Mouse (Mus musculus) embryo, embryonic 10 days (tissue): Measurements from ENCODE around the gene Fgfr2.

Source experiments
- DNase-seq: peaks from one replicate; pipeline ENCODE4 v3.0.0-alpha.2; 2015; ENCODE audit warnings: low spot score

Gene Fgfr2

DNA sequence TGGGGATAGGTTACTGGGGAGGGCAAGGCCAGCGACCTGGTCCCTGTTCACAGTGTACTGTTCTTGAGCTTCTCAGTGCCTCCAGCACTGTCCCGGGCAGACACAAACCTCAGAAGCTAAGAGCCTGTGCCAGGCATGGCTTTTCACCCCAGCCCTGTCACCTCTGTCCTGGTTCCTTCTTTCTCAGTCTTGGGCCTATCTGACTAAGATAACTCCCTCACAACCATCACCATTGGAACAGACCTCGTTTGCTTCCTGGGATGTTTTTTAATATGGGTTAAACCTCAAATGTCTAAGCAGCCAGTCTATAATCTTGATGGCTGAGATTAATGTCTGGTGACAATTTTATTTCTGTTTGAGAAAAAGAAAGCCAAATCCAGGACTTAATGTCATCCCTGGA lies 755.8 kb downstream of the Fgfr2 start:
- no peak for DNase-seq

DNA sequence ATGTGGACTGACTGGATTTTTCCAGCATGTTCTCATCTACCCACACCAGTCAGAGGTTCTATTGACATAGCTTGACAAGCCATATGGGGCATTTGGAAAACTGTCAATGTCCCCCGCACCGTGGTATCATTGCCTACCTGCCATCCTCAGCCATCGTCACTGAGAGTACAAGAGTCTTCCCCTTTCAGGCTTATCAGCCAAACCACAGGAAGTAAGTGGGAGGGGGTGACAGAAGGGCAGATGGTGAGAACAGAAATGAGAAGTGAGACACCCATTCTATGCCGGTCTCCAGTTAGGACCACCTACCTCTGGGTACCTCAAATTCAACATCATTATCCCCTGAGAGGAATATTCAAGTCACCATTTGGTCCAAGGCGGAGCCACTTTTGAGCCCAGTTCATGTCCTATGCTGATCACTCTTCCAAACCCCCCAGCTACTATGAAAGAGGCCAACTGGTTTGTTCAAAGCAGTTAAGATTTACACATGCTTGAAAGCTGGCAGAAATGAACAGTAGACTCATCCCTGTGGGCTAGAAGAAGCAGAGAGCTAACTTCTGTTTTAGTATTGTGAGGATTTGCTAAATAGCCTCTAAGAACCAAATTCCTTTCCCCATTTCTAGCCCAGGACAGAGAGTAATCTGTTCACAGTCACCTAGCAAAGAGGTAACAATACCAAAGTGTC lies 757.3 kb downstream of the Fgfr2 start:
- no peak for DNase-seq

DNA sequence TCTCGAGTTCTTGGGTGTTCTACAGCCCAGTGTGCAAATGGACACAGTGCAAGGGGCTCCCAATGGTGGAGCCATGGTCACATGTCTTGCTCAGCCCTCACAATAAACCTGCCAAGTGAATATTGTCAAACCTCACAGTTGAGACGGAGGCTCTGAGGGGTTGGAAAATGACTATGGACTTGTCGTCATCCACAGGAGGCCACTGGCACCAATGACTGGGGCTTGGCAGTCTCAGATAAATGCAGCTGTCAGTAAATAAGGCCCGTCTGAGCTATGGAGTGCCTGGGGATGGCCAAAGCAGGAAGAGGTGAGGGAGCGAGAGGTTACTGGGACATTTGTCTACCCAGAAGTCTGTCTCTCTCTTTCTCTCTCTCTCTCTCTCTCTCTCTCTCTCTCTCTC lies 758.0 kb downstream of the Fgfr2 start:
- DNase-seq: no peak

DNA sequence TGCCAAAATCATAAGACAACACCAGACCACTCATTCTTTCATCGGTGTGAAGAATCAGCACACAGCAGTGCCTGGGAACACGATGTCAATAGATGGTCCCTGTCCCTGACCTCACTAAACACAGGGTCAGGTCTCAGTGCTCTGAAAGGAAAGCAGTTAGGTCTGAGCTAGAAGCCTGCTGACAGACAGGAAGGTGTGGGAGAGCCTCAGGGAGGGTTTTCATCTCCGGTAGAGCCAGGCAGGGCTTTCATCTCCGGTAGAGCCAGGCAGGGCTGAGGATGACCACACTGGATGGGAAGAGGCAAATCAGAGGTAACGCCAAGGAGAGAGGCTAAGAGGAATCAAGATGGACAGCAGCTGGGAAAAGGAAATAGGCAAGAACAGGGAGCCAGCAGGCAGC lies 758.6 kb downstream of the Fgfr2 start:
- no peak for DNase-seq

DNA sequence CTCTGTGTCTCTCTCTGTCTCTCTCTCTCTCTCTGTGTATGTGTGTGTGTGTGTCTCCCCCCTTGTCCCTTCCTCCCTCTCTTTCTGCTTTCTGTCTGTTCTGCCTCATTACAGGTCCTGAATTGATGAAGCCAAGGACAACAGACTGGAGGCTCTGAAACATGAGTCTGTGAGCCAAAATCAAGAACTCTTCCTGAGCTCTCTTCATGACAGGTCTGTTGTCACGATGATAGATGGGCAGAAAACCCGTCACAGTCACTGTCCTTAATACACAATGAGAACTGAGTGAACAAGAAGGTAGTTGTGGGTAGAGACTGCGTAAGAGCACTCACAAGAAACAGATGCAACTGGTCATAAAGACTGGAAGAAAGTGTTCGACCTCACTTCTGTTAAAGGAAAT lies 762.8 kb downstream of the Fgfr2 start:
- DNase-seq: no peak

DNA sequence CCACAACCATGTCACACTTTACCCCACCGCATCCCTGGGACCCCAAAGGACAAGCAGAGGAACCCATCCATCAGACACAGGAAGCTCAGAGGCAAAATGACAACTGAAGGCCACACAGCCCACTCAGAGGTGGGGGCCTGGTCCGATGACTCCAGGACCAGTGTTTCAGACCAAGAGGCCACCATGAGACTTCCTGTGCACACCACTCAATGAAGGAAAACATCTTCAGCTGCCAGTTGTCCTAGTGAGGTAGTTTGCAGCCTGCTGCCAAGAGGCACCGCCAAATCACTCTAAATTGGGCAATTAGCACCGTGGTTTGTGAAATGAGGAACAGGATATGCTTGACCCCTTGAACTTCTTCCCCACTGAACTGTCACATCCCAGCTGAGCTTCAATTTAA lies 764.4 kb downstream of the Fgfr2 start:
- no peak for DNase-seq

DNA sequence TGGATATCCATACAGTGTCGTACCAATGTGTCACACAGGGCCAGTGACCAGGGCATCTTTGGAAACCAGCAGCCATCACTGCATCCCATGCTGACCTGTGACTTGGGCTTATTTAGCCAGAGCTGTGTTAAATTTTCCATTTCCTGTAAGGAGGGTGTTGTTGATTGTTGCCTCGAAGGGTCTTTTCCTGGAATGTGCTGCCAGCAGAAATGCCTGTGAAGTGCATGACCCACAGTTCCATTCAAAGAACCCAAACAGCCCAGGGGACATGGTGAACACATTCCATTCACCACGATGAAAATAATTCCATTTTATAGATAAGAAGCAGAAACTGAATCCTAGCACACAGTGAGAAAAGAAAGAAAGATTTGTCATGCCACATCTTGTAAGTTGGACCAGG lies 764.9 kb downstream of the Fgfr2 start:
- DNase-seq: no peak

DNA sequence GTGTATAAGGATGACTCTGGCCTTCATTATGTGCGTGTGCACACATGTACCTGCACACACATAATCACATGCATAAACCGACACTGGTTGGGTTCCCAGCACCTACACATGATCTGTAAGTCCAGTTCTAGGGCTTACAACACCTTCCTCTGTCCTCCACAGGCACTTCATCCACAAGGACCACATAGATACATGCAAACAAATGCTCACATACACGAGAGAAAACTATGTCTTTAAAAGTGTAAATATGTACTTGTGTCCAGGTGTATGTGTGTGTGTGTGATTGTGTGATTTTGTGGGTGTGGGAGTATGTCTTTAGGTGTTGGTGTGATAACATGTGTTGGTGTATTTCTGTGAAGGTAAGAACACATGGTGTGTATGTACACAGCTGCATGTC lies 765.3 kb downstream of the Fgfr2 start:
- no peak for DNase-seq

DNA sequence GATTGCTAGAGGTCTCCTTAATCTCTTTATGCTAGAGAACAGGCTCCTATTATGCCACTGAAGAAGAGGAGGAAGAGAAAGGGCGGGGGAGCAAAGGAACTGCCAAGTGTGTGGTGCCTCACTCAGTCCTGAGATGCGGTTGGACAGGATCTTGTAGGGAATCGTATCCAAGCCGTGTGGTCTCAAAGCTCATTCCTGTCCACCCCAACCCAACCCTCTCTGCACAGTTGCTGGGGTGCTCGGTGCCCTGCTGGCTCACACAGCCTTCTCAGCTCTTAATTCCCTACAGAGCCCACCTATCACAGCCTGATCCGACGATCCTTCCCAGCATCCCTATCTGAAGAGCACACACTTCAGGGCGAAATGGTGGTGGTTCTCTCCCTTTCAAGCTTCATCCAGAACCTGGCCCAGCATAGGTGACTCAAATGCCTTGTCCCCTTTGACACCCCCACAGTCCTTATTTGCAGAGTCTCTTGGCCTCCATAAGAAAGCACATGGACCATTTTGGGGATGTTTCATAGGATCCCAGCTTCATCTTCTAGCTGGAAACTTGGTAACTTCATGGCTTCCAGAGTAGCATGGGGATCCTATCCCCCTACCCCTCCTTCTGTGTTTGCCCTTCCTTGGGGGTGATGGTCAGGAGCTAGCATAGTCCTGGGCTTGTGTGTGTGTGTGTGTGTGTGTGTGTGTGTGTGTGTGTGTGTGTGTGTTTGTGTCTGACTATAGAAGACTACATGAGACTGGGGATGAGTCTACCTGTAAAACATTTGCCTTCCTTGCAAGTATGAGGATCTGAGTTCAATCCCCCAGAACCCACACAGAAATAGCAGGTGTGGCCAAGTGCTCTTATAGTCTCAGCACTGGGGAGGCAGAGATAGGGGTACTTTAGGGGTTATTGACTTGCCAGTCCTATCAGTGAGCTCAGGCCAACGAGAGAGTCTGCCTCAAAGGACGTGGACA lies 766.0 kb downstream of the Fgfr2 start:
- no peak for DNase-seq

DNA sequence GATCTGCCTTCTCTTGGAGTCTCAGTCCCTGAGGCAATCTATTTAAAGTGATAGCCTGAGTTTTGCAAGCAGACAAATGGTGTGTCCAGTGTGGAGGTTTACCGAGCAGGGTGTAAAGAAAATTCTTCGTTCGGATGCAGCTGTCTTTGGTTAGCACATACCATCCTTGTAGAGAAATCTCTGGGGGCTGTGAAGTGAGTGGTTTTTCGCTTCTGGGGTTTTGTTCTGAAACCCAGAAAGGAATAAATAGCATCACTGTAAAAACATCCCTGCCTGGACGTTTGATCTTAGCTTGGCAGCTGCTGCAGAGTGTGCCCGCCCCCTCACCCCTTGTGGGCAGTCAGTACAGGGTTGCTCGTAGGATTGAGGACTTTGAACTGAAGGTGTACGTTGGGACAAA lies 767.0 kb downstream of the Fgfr2 start:
- no peak for DNase-seq

DNA sequence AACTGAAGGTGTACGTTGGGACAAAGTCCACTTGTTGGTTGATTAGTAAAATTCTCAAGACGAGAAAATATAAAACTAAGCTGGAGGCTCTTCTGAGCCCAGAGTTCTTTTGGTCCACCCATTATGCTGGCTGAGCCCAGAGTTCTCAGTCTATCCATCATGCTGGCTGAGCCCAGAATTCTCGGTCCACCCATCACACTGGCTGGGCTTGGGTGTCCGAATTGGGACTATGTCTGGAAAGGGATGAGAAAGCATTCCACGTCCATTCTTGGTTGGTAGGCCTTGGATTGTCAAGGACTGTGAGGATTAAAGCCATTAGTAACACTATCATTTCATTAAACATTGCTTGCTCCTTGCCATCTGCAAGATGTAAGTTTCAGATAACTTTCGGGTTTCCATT lies 767.4 kb downstream of the Fgfr2 start:
- no peak for DNase-seq

DNA sequence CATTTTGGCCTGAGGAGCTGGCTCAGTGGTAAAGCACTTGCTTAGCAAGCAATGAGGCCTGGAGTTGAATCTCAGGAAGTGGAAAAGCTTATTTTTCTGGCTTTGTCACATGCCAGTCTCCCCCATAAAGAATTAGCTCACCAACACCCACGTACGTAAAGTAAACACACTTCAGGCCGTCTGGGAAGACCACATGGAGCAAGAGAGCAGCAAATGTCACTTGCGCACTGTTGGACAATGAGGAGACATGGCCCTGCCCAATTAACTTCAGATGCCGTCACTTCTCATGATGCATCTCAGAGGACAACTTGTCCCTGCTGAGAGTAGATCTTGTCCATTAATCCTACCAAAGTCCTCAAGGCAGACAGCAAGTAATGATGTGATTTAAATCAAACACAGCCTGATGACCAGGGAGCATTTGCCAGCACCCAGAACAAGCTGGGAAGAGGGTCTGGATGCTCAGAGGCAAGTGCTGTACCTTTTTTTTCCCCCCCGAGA lies 774.0 kb downstream of the Fgfr2 start:
- no peak for DNase-seq

DNA sequence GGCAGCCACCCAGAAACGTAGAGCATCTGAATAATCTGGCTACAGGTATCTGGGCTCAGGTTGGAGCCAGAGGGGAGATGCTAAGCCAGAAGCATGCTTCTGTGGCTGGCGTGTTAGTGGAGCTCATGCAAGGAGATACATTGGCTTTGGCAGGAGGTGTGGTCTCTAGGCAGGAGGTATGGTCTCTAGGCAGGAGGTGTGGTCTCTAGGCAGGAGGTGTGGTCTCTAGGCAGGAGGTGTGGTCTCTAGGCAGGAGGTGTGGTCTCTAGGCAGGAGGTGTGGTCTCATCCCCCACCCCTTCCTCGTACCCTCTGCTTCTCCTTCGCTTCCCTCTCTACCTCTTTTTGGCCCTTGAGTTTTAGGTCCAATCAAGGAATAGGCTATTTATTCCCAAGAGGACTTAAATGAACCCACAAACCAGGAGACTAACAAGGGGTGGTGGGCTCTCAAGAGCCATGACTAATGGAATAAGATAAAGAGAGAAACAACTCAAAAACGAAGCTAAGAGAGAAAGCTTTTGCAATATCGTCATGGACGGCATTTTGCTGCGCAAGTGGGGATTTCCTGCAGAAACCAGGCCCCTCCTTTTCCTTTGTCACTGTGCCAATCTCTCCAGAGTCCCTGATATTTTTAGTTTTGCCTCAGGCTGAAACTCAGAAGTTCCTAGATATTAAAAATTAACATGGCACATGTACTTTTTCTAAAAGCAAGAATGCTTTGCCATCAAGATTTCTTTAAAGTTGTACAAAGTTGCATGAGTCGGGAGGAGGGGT lies 775.7 kb downstream of the Fgfr2 start:
- DNase-seq: no peak

DNA sequence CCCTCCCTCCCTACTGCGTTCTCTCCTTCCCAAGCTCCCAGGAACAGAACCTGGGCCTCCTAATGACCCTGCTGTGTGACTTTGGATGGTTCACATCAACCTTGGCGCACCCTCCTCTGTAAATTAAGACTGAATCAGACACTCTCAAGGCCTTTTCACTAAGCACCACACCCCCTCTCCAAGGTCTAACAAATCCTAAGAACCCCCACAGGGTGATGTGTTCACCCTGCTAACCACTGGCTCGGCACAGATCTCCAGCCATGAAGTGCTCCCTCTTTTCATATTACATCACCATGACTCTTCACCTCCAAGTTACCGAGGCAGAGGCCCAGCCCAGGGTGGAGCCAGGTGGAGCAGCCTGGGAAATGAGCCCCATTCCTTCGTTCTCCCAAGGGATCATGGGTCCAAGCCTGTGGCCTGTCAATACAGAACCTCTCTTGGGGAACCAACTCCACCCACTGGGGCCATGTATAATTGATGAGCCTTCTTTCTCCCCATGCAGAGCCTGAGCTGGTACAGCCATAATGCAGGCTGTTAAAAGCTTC lies 777.6 kb downstream of the Fgfr2 start:
- DNase-seq: no peak

DNA sequence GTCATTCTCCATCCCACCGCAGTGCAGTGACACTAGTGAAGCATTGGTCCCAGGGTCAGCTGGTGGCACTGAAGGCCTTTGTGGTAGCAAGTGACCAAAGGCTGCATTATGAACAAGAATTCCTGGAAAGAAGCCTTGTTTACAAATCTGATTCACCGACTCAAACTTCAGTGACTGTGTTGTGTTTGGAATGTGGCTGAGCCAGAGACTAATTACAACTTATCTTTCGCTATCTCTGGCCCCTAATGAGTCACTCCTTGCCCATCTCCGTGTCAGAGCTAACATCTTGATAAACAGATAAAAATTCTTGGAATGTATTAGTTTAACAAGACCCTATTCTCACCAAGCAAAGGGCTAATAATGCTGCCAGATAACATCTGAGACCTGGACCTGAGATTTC lies 778.5 kb downstream of the Fgfr2 start:
- no peak for DNase-seq

DNA sequence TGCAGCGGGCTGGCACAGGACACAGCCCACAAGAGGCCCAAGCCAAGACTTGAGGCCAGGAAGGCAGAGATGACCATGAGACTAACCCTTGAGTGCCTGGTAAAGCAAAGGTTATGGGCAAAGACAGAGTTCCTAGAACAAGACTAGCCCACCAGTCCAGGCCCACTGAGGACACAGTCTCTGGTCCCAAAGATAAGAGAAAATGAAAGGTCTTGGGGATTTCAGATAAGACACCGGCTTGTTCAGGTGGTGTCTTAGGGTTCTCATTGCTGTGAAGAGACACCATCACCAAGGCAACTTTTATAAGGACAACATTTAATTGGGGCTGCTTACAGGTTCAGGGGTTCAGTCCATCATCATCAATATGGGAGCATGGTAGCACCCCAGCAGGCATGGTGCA lies 779.2 kb downstream of the Fgfr2 start:
- no peak for DNase-seq

DNA sequence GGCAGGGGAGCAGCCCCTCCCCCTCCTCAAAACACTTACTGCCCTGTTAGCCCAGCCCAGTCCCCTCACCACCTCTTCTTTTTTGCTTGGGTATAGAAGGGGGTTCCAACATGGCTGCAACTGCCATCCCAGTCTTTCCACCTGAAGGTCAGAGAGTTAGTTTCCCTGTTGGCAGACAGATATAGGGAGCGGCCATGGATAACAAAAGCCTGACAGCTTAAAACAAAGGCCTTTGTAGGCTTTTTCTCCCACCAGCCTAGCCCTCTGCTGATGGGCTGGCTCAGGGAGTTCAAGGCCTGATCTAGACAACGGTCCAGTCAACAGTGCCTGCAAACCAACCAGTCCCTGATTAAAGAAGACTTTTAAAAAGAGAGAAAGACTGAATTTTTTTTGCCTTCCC lies 780.0 kb downstream of the Fgfr2 start:
- no peak for DNase-seq

DNA sequence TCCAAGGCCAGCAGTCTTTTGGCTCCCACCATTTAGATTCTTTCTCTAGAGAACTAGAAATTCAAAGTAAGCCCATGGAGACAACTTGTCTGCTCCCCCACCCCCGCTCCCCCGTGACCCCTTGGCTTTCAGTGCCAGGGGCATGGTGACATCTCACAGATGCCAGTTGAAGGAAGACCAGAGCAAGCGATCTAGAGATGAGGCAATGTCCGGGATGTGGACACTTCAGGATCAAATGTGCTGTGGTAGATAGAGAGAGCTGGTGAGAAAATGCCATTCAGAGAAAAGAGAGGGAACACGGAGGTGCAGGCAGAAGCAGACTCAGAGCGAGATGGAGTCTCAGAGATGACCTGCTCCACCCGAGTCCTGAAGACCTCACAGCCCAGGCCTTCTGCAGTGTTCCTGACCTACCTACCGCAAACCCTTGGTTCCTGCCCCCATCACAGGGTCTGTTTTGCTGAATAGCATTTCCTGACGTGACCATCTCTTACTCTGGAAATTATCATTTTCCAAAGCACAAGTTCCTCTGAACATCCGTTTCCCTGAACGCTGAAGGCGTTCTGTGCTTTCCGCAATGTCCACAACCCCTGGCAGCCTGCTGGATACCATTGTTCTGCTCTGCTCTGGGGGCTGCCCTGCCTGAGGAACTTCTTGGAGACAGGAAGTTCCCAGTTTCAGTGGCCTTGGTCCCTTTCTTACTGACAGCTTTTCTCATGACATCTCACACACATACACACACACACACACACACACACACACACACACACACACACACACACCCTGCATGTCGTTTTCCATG lies 783.9 kb downstream of the Fgfr2 start:
- no peak for DNase-seq

DNA sequence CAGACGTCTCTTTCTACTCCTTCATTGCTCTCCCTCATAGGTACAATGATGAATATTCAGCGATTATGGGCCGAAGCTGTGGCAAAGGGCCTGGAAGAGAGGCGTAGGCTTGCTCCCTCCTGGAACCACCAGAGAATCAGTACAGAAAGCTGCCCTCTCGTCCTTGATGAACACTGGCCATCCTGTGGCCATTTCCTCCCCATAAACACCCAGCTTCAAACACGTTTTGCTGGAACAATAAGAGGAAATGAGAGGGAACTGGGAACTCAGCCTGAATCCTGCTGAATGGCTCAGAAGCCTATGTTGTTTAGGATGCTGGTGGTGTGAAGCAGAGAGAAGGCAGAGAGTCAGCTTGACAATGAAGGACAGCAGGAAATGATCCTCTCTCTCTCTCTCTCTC lies 784.8 kb downstream of the Fgfr2 start:
- DNase-seq: no peak

DNA sequence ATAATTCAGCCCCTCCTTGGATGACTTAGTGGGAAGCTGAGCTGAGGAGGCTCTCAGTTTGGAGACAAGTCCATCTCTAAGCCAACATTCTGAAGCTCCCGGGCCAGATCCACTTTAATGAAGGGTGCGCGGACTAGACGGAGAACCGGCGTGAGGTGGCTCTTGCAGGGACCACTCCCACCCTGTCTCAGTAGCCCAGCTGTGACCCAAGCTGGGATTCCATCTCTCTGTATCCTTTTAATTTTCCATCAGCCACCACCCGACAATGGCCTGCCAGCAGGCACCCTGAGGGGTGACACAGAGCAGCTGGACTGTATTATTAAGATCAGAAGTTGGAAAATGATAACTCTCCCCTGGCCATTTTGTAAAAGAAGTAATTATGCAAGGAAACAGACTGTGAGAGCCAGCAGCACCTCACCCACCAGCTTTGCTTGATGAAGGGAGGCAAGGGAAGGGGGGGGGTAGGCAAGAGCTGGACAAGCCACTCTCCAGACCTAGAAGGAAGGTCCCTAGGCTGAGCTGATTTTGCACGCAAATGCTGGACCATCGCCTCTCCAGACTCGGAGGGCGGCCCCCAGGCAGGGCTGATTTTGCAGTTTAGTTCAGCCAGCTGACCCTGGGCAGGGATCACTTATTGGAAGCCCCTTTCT lies 785.8 kb downstream of the Fgfr2 start:
- no peak for DNase-seq

DNA sequence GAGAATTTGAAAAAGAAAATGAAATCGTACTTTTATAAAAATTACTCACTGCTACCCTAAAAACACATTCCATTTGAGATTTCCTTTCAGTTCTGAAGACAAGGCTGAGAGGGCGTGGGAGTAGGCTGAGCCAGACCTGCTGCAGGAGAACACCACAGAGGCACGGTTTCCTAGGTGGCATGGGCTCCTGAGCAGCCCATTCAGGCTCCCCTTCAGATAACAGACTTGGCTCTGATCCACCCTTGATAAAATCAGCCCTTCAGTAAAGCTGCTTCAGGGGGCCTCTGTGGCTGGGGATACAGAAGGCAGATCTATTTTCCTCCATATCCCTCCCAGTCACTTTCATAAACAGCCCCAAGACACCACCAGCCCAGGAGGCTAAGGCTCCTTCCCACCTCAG lies 786.4 kb downstream of the Fgfr2 start:
- DNase-seq: no peak
